Mouse (Mus musculus) neural tube, embryonic 14.5 days (tissue): ENCODE results near the gene Cxcl16. TPM values are rescaled to one million over a fixed set of nuclear protein-coding genes. Genes with fewer than 3 reads are reported as not detected.

ENCODE experiments used
- microRNA-seq: library from miRNA; unstranded; fragments of <30 nt; microRNA quantifications from one replicate; pipeline ENCODE4, GENCODE M21; 2016
- polyA plus RNA-seq: library from polyadenylated mRNA; unstranded; fragments of >200 nt; fragmentation: Nextera tagmentation; extraction: Ambion mirVana; gene quantifications from 2 replicates; pipeline ENCODE4 v1.2.1, GENCODE M21; 2014

Cxcl16 gene
- polyA plus RNA-seq, 1 experiment from 2014 or later = 1.2 TPM

Small RNA genes within 50 kb of the gene (microRNA-seq; reads per million reads assigned to microRNA genes)
- not detected for gene Mir7115

Other genes with a start within 250 kb of the Cxcl16 start
- 3.0 and 4.0 TPM in 2 replicates for gene Slc16a11, start 247.2 kb downstream of the Cxcl16 start, polyA plus RNA-seq
- gene Slc16a13, start 238.9 kb downstream of the Cxcl16 start, polyA plus RNA-seq = 10.4 and 13.2 TPM in 2 replicates
- 1.8 and 5.7 TPM in 2 replicates for gene Bcl6b, start 230.2 kb downstream of the Cxcl16 start, polyA plus RNA-seq
- 160 and 161 TPM in 2 replicates for gene 0610010K14Rik, start 222.1 kb downstream of the Cxcl16 start, polyA plus RNA-seq
- 12.7 and 13.3 TPM in 2 replicates for gene Gm21988, start 220.2 kb downstream of the Cxcl16 start, polyA plus RNA-seq
- 389 and 413 TPM in 2 replicates for gene Rnasek, start 220.1 kb downstream of the Cxcl16 start, polyA plus RNA-seq
- gene Alox12, start 204.6 kb downstream of the Cxcl16 start, polyA plus RNA-seq = 0.08 and 2.1 TPM in 2 replicates
- not detected in 2 replicates for gene Alox12e, start 137.4 kb downstream of the Cxcl16 start, polyA plus RNA-seq
- not detected in 2 replicates for gene Alox15, start 108.0 kb downstream of the Cxcl16 start, polyA plus RNA-seq
- 29.3 and 32.1 TPM in 2 replicates for gene Pelp1, start 50.0 kb downstream of the Cxcl16 start, polyA plus RNA-seq
- 44.1 and 54.5 TPM in 2 replicates for gene Arrb2, start 27.3 kb downstream of the Cxcl16 start, polyA plus RNA-seq
- gene Med11, start 8.1 kb downstream of the Cxcl16 start, polyA plus RNA-seq = 41.4 and 46.6 TPM in 2 replicates
- gene Zmynd15, start 551 bp downstream of the Cxcl16 start, polyA plus RNA-seq = 0.31 and 1.5 TPM in 2 replicates
- gene Tm4sf5, start 45.3 kb upstream of the Cxcl16 start, polyA plus RNA-seq = 1.8 and 3.7 TPM in 2 replicates
- gene Vmo1, start 54.6 kb upstream of the Cxcl16 start, polyA plus RNA-seq = not detected in 2 replicates
- gene Gltpd2, start 59.2 kb upstream of the Cxcl16 start, polyA plus RNA-seq = 0.27 TPM in 1 of 2 replicates, not detected in the other
- gene Psmb6, start 65.4 kb upstream of the Cxcl16 start, polyA plus RNA-seq = 743 and 801 TPM in 2 replicates
- gene Gm40193, start 73.0 kb upstream of the Cxcl16 start, polyA plus RNA-seq = not detected in 2 replicates
- 13.7 and 16.6 TPM in 2 replicates for gene Pld2, start 80.1 kb upstream of the Cxcl16 start, polyA plus RNA-seq
- 20.2 and 22.0 TPM in 2 replicates for gene Mink1, start 102.9 kb upstream of the Cxcl16 start, polyA plus RNA-seq
- gene 4930544D05Rik, start 155.9 kb upstream of the Cxcl16 start, polyA plus RNA-seq = not detected in 2 replicates
- 0.22 TPM in 1 of 2 replicates, not detected in the other for gene Chrne, start 159.2 kb upstream of the Cxcl16 start, polyA plus RNA-seq
- 0.27 and 0.31 TPM in 2 replicates for gene Gp1ba, start 179.1 kb upstream of the Cxcl16 start, polyA plus RNA-seq
- gene Rnf167, start 187.3 kb upstream of the Cxcl16 start, polyA plus RNA-seq = 98.6 and 110 TPM in 2 replicates
- gene Slc25a11, start 187.5 kb upstream of the Cxcl16 start, polyA plus RNA-seq = 156 and 172 TPM in 2 replicates
- gene Pfn1, start 194.7 kb upstream of the Cxcl16 start, polyA plus RNA-seq = 578 and 686 TPM in 2 replicates
- gene Eno3, start 197.2 kb upstream of the Cxcl16 start, polyA plus RNA-seq = 8.3 and 10.1 TPM in 2 replicates
- gene Spag7, start 209.4 kb upstream of the Cxcl16 start, polyA plus RNA-seq = 136 and 151 TPM in 2 replicates
- 24.9 and 29.0 TPM in 2 replicates for gene Camta2, start 228.1 kb upstream of the Cxcl16 start, polyA plus RNA-seq
- gene Inca1, start 240.2 kb upstream of the Cxcl16 start, polyA plus RNA-seq = 1.4 and 1.5 TPM in 2 replicates
- 3.1 and 3.2 TPM in 2 replicates for gene Kif1c, start 240.6 kb upstream of the Cxcl16 start, polyA plus RNA-seq